Mouse (Mus musculus): ENCODE measurements at regions not wholly inside any gene's neighbourhood (a gene's known extent, or its start where the extent isn't known, plus 50 kb on each side); places are given as distances from the start of the nearest gene placed in this dataset.

GRCm38 (mm10) chr10:103829079-103829478, 313.7 kb upstream of the Gm21293 start:
- Histone ChIP-seq H3K4me2 (ENCODE audit: low read depth, severe bottlenecking) (no peak overlapping the region), H3K4me3 (ENCODE audit: low read depth, low read length) (no peak overlapping the region), H3K9me3 (ENCODE audit: control insufficient read depth, low read length) (no peaks in the 10 kb centered on the region), H3K27ac (replicated peaks; ENCODE audit: low read depth, low read length) (no peak overlapping the region), H3K27me3 (ENCODE audit: control insufficient read depth, insufficient read depth, low read length) (no peaks in the 10 kb centered on the region), H3K36me3 (ENCODE audit: control insufficient read depth, insufficient read depth, low read length) (no peaks in the 10 kb centered on the region), H3K4me1 (ENCODE audit: control insufficient read depth, insufficient read depth, low read length) (no peaks in the 10 kb centered on the region), H3K9ac (ENCODE audit: low read length) (no peak overlapping the region)
- no peak for DNase-seq (ENCODE audit: low spot score)
- ATAC-seq (ENCODE audit: insufficient number of reproducible peaks, low FRiP score, low TSS enrichment, low read depth) = no peak

DNA sequence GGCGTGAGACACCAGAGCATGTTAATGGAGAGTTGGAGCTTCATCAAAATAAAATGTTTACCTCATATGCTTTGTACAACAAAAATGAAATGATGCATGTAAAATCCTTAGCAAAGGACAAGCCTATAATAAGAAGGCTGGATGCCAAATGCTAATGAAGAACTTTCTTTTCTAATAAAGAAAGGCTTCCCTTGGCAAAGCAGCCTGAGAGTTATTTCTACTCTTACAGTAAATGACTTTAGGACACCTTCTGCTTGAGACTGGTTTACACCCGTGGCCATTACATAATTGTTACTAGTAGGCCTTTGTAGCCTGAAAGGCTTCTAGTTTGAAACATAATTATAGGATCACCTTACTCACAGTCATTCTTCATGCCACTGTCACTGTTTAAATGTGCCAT, 310.7 kb upstream of the Gm21293 start:
- Histone ChIP-seq H3K4me3 (ENCODE audit: low read depth, low read length) (no peak overlapping the region), H3K36me3 (ENCODE audit: control insufficient read depth, insufficient read depth, low read length) (no peaks in the 10 kb centered on the region)
- no peak for ATAC-seq (ENCODE audit: insufficient number of reproducible peaks, low FRiP score, low TSS enrichment, low read depth)

GRCm38 (mm10) chr10:103855211-103855610, 287.6 kb upstream of the Gm21293 start:
- H3K4me3 ChIP-seq (ENCODE audit: low read depth, low read length) = no peak overlapping the region
- 60% methylated on average over 1 of the region's 1 CpGs for WGBS
- H3K27ac ChIP-seq (replicated peaks; ENCODE audit: low read depth, low read length) = no peak overlapping the region
- no peaks in the 10 kb centered on the region for H3K9me3 ChIP-seq (ENCODE audit: control insufficient read depth, low read length)
- ATAC-seq (ENCODE audit: insufficient number of reproducible peaks, low FRiP score, low TSS enrichment, low read depth) = no peak
- no peak overlapping the region for H3K4me2 ChIP-seq (ENCODE audit: low read depth, severe bottlenecking)
- no peaks in the 10 kb centered on the region for H3K4me1 ChIP-seq (ENCODE audit: control insufficient read depth, insufficient read depth, low read length)
- no peaks in the 10 kb centered on the region for H3K27me3 ChIP-seq (ENCODE audit: control insufficient read depth, insufficient read depth, low read length)
- DNase-seq (ENCODE audit: low spot score) = no peak
- H3K36me3 ChIP-seq (ENCODE audit: control insufficient read depth, insufficient read depth, low read length) = no peaks in the 10 kb centered on the region
- no peak overlapping the region for H3K9ac ChIP-seq (ENCODE audit: low read length)

More for the DNA sequence above, 310.7 kb upstream of the Gm21293 start:
- H3K4me2 ChIP-seq (ENCODE audit: low read depth, severe bottlenecking) = no peak overlapping the region
- no peak overlapping the region for H3K27ac ChIP-seq (replicated peaks; ENCODE audit: low read depth, low read length)
- H3K9me3 ChIP-seq (ENCODE audit: control insufficient read depth, low read length) = no peaks in the 10 kb centered on the region
- H3K9ac ChIP-seq (ENCODE audit: low read length) = no peak overlapping the region
- H3K27me3 ChIP-seq (ENCODE audit: control insufficient read depth, insufficient read depth, low read length) = no peaks in the 10 kb centered on the region
- no peaks in the 10 kb centered on the region for H3K4me1 ChIP-seq (ENCODE audit: control insufficient read depth, insufficient read depth, low read length)
- 65% methylated on average over 2 of the region's 2 CpGs for WGBS
- DNase-seq (ENCODE audit: low spot score) = no peak

DNA sequence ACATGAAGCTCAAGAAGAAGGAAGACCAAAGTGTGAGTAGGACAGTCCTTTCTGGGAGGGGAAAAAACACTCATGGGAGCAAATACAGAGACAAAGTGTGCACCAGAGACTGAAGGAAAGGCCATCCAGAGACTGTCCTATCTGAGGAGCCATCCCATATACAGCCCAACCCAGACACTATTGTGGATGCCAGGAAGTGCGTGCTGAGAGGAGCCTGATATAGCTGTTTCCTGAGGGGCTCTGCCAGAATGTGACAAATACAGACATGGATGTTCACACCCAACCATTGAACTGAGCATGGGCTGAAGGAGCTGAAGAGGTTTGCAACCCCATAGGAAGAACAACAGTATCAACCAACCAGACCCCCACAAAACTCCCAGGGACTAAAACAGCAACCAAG, 281.9 kb upstream of the Gm21293 start:
- Histone ChIP-seq H3K27ac (replicated peaks; ENCODE audit: low read depth, low read length) (no peak overlapping the region), H3K9me3 (ENCODE audit: control insufficient read depth, low read length) (no peaks in the 10 kb centered on the region), H3K9ac (ENCODE audit: low read length) (no peak overlapping the region), H3K4me2 (ENCODE audit: low read depth, severe bottlenecking) (no peak overlapping the region), H3K4me1 (ENCODE audit: control insufficient read depth, insufficient read depth, low read length) (no peaks in the 10 kb centered on the region), H3K27me3 (ENCODE audit: control insufficient read depth, insufficient read depth, low read length) (no peaks in the 10 kb centered on the region), H3K4me3 (ENCODE audit: low read depth, low read length) (no peak overlapping the region), H3K36me3 (ENCODE audit: control insufficient read depth, insufficient read depth, low read length) (no peaks in the 10 kb centered on the region)
- DNase-seq (ENCODE audit: low spot score) (no peak), ATAC-seq (ENCODE audit: insufficient number of reproducible peaks, low FRiP score, low TSS enrichment, low read depth) (no peak)
- 88% methylated on average over 1 of the region's 1 CpGs for WGBS

DNA sequence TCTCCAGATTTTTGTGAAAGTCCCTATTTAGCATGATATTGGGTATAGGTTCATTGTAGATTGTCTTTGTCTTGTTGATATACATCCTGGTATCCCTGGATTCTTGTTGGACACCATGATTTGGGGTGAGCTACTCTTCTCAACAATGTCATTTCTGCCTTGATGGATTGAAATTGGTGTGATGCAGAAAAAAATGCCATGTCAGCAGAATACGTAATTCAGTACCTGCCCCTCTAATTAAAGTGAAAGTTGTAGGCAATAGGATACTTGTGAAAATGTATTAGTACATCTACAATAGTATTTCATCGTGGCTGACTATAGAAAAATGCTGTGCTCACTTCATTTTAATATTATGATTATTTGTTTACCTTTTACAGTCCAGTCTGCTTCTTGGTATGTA, 280.7 kb upstream of the Gm21293 start:
- Histone ChIP-seq H3K36me3 (ENCODE audit: control insufficient read depth, insufficient read depth, low read length) (no peaks in the 10 kb centered on the region), H3K4me3 (ENCODE audit: low read depth, low read length) (no peak overlapping the region), H3K4me2 (ENCODE audit: low read depth, severe bottlenecking) (no peak overlapping the region), H3K27me3 (ENCODE audit: control insufficient read depth, insufficient read depth, low read length) (no peaks in the 10 kb centered on the region), H3K4me1 (ENCODE audit: control insufficient read depth, insufficient read depth, low read length) (no peaks in the 10 kb centered on the region), H3K27ac (replicated peaks; ENCODE audit: low read depth, low read length) (no peak overlapping the region), H3K9ac (ENCODE audit: low read length) (no peak overlapping the region), H3K9me3 (ENCODE audit: control insufficient read depth, low read length) (no peaks in the 10 kb centered on the region)
- ATAC-seq (ENCODE audit: insufficient number of reproducible peaks, low FRiP score, low TSS enrichment, low read depth) (no peak), DNase-seq (ENCODE audit: low spot score) (no peak)
- 84% methylated on average over 2 of the region's 2 CpGs for WGBS

GRCm38 (mm10) chr10:103863909-103864308, 278.9 kb upstream of the Gm21293 start:
- 83% methylated on average over 3 of the region's 3 CpGs for WGBS
- Histone ChIP-seq H3K9ac (ENCODE audit: low read length) (no peak overlapping the region), H3K9me3 (ENCODE audit: control insufficient read depth, low read length) (no peaks in the 10 kb centered on the region), H3K4me3 (ENCODE audit: low read depth, low read length) (no peak overlapping the region), H3K4me1 (ENCODE audit: control insufficient read depth, insufficient read depth, low read length) (no peaks in the 10 kb centered on the region), H3K4me2 (ENCODE audit: low read depth, severe bottlenecking) (no peak overlapping the region), H3K36me3 (ENCODE audit: control insufficient read depth, insufficient read depth, low read length) (no peaks in the 10 kb centered on the region), H3K27me3 (ENCODE audit: control insufficient read depth, insufficient read depth, low read length) (no peaks in the 10 kb centered on the region), H3K27ac (replicated peaks; ENCODE audit: low read depth, low read length) (no peak overlapping the region)
- ATAC-seq (ENCODE audit: insufficient number of reproducible peaks, low FRiP score, low TSS enrichment, low read depth) (no peak), DNase-seq (ENCODE audit: low spot score) (no peak)

- no peaks in the 10 kb centered on the region for H3K9me3 ChIP-seq (ENCODE audit: control insufficient read depth, low read length)
- no peak overlapping the region for H3K4me2 ChIP-seq (ENCODE audit: low read depth, severe bottlenecking)
- DNase-seq (ENCODE audit: low spot score) (no peak), ATAC-seq (ENCODE audit: insufficient number of reproducible peaks, low FRiP score, low TSS enrichment, low read depth) (peak; percentile 21; the same call in 1 of the 2 replicates)
- H3K36me3 ChIP-seq (ENCODE audit: control insufficient read depth, insufficient read depth, low read length) = no peaks in the 10 kb centered on the region
- no peak overlapping the region for H3K9ac ChIP-seq (ENCODE audit: low read length)
- H3K4me1 ChIP-seq (ENCODE audit: control insufficient read depth, insufficient read depth, low read length) = no peaks in the 10 kb centered on the region
- H3K27me3 ChIP-seq (ENCODE audit: control insufficient read depth, insufficient read depth, low read length) = no peaks in the 10 kb centered on the region
- H3K27ac ChIP-seq (replicated peaks; ENCODE audit: low read depth, low read length) = no peak overlapping the region
- no peak overlapping the region for H3K4me3 ChIP-seq (ENCODE audit: low read depth, low read length)
- WGBS = 46% methylated on average over 2 of the region's 2 CpGs
Observed at GRCm38 (mm10) chr10:103910098-103910497, 232.7 kb upstream of the Gm21293 start.

DNA sequence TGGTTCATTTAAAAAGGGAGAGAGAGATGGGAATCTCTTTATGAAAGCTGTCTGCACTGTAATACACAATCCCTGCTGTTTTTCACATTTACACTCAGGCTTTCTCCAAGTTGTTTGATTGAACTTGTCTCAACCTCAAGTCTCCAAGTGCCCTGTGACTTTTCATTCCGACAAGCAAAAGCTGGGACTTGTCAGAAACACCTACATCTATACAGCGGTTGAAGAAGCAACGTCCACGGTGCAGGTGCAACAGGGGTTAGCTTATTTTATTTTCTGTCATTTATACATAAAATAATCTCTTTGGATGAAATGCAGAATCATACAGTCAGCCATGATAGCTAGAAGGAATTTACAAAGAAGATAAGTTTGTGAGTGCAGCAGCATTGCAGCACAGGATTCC, 184.6 kb upstream of the Gm21293 start:
- DNase-seq (ENCODE audit: low spot score) (no peak), ATAC-seq (ENCODE audit: insufficient number of reproducible peaks, low FRiP score, low TSS enrichment, low read depth) (no peak; the same call in 1 of the 2 replicates)
- Histone ChIP-seq H3K4me2 (ENCODE audit: low read depth, severe bottlenecking) (no peak overlapping the region), H3K27me3 (ENCODE audit: control insufficient read depth, insufficient read depth, low read length) (no peaks in the 10 kb centered on the region), H3K27ac (replicated peaks; ENCODE audit: low read depth, low read length) (no peak overlapping the region), H3K4me3 (ENCODE audit: low read depth, low read length) (no peak overlapping the region), H3K9me3 (ENCODE audit: control insufficient read depth, low read length) (no peaks in the 10 kb centered on the region), H3K9ac (ENCODE audit: low read length) (no peak overlapping the region), H3K4me1 (ENCODE audit: control insufficient read depth, insufficient read depth, low read length) (no peaks in the 10 kb centered on the region), H3K36me3 (ENCODE audit: control insufficient read depth, insufficient read depth, low read length) (no peaks in the 10 kb centered on the region)
- 55% methylated on average over 4 of the region's 4 CpGs for WGBS

DNA sequence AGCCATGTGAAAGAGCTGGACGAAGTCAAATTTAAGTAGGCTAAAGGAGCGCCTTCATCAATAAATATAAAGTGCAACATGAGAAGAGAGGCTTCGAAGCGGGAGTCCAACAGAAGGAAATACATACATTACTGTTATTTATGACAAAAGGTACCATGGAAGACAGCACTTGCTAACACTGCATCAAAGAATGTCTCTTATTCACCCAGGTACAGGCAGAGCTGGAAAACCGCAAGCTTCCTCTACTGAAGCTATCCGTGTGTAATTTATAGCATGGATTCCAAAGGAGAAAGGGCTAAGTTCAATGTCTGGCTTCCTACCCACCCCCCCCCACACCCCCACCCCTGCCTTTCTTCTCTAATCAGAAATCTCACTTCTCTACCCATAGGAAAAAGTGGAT, 166.7 kb upstream of the Gm21293 start:
- no peak overlapping the region for H3K4me2 ChIP-seq (ENCODE audit: low read depth, severe bottlenecking)
- DNase-seq (ENCODE audit: low spot score) = no peak
- no peak overlapping the region for H3K27ac ChIP-seq (replicated peaks; ENCODE audit: low read depth, low read length)
- no peaks in the 10 kb centered on the region for H3K9me3 ChIP-seq (ENCODE audit: control insufficient read depth, low read length)
- no peaks in the 10 kb centered on the region for H3K27me3 ChIP-seq (ENCODE audit: control insufficient read depth, insufficient read depth, low read length)
- no peak overlapping the region for H3K4me3 ChIP-seq (ENCODE audit: low read depth, low read length)
- 55% methylated on average over 6 of the region's 6 CpGs for WGBS
- H3K9ac ChIP-seq (ENCODE audit: low read length) = no peak overlapping the region
- ATAC-seq (ENCODE audit: insufficient number of reproducible peaks, low FRiP score, low TSS enrichment, low read depth) = peak; percentile 75
- H3K36me3 ChIP-seq (ENCODE audit: control insufficient read depth, insufficient read depth, low read length) = no peaks in the 10 kb centered on the region
- H3K4me1 ChIP-seq (ENCODE audit: control insufficient read depth, insufficient read depth, low read length) = no peaks in the 10 kb centered on the region
